Mouse (Mus musculus) small intestine, adult 2 months (tissue): ENCODE measurements around the gene Chdh. TPM values are rescaled to one million over a fixed set of nuclear protein-coding genes. Genes with fewer than 3 reads are reported as not detected.
A peak's percentile ranks its signal among the peaks of the same experiment; 100 is the strongest.

Experiments used
- H3K27ac ChIP-seq: fragments of 200-500 bp; 2 replicates; pipeline ENCODE4 v1.5.1; 2012; ENCODE audit warnings: low read depth, low read length, control low read depth, inconsistent platforms; ENCODE audit not compliant: insufficient read depth
- H3K27me3 ChIP-seq: fragments of 200-500 bp; 2 replicates; pipeline ENCODE4 v1.6.1; 2012; ENCODE audit warnings: mild to moderate bottlenecking, moderate library complexity, low read length, inconsistent platforms; ENCODE audit not compliant: control insufficient read depth, insufficient read depth
- H3K36me3 ChIP-seq: fragments of 200-500 bp; 2 replicates; pipeline ENCODE4 v1.6.1; 2012; ENCODE audit warnings: mild to moderate bottlenecking, low read length, control low read depth, inconsistent platforms; ENCODE audit not compliant: control insufficient read depth, insufficient read depth
- H3K4me1 ChIP-seq: fragments of 200-500 bp; 2 replicates; pipeline ENCODE4 v1.6.1; 2012; ENCODE audit warnings: low read length, inconsistent platforms, mixed read lengths; ENCODE audit not compliant: control insufficient read depth, insufficient read depth, insufficient read length
- H3K4me3 ChIP-seq: fragments of 200-500 bp; 2 replicates; pipeline ENCODE4 v1.5.1; 2012; ENCODE audit warnings: low read depth, mild to moderate bottlenecking, control low read depth, inconsistent platforms, low read length, moderate library complexity
- CTCF ChIP-seq: fragments of 200-500 bp; IDR thresholded peaks from 2 replicates; pipeline ENCODE4 v1.5.1; 2012; ENCODE audit warnings: low read depth, mild to moderate bottlenecking, control low read depth, inconsistent platforms, low read length, moderate library complexity, mixed read lengths; ENCODE audit not compliant: insufficient replicate concordance, insufficient read length; ENCODE audit errors: extremely low read depth
- POLR2A ChIP-seq: fragments of 200-500 bp; IDR thresholded peaks from 2 replicates; pipeline ENCODE4 v1.6.1; 2012; ENCODE audit warnings: low read depth, mild to moderate bottlenecking, control low read depth, inconsistent platforms, low read length, moderate library complexity
- WGBS: fragments of 180-500 bp; shearing (Covaris S2); methylation state at CpG from one replicate; pipeline ENCODE4 v1.1.7; 2018; 5-methylcytosine and 5-hydroxymethylcytosine counted together
- polyA plus RNA-seq: library from polyadenylated mRNA; depleted of rRNA; stranded (reverse); fragments of >200 nt; gene quantifications from 2 replicates; pipeline ENCODE4 v1.2.3, GENCODE M21; 2012

Gene Chdh
- polyA plus RNA-seq, 1 experiment = 92.0 TPM

- TF ChIP-seq CTCF (no peak), POLR2A (no peak)
- WGBS = 67% methylated on average over 9 of the region's 9 CpGs
- Histone ChIP-seq H3K36me3 (peaks cover 14% of the 10 kb centered on the region), H3K27ac (no peak overlapping the region), H3K4me3 (no peak overlapping the region), H3K4me1 (peaks cover 34% of the 10 kb centered on the region), H3K27me3 (no peaks in the 10 kb centered on the region)
Measured at GRCm38 (mm10) chr14:30019792-30020575, 11.2 kb downstream of the Chdh start.

GRCm38 (mm10) chr14:30022471-30022870 lies 13.6 kb downstream of the Chdh start:
- TF ChIP-seq POLR2A = no peak
- TF ChIP-seq CTCF = no peak
- H3K36me3 ChIP-seq = peaks cover 21% of the 10 kb centered on the region
- peaks cover 24% of the 10 kb centered on the region; the same call in 1 of the 2 replicates for H3K4me1 ChIP-seq
- WGBS = 89% methylated on average over 6 of the region's 6 CpGs
- no peak overlapping the region for H3K27ac ChIP-seq
- H3K4me3 ChIP-seq = no peak overlapping the region
- H3K27me3 ChIP-seq = no peaks in the 10 kb centered on the region

- Histone ChIP-seq H3K4me1 (peaks cover 8% of the 10 kb centered on the region; the same call in 1 of the 2 replicates), H3K36me3 (peaks cover 21% of the 10 kb centered on the region), H3K27me3 (no peaks in the 10 kb centered on the region), H3K27ac (no peak overlapping the region), H3K4me3 (no peak overlapping the region)
- no peak for TF ChIP-seq CTCF
- TF ChIP-seq POLR2A = no peak
- 23% methylated on average over 7 of the region's 7 CpGs for WGBS
Measured at GRCm38 (mm10) chr14:30024387-30024786, 15.6 kb downstream of the Chdh start.

- peak; percentile 58 for TF ChIP-seq CTCF
- no peak for TF ChIP-seq POLR2A
- Histone ChIP-seq H3K4me3 (no peak overlapping the region), H3K4me1 (no peaks in the 10 kb centered on the region; the same call in 1 of the 2 replicates), H3K27me3 (no peaks in the 10 kb centered on the region), H3K36me3 (peaks cover 30% of the 10 kb centered on the region), H3K27ac (no peak overlapping the region)
- WGBS = 56% methylated on average over 2 of the region's 2 CpGs
Measured at GRCm38 (mm10) chr14:30027378-30027777, 18.6 kb downstream of the Chdh start.

- Histone ChIP-seq H3K4me1 (no peaks in the 10 kb centered on the region), H3K36me3 (peaks cover 61% of the 10 kb centered on the region), H3K27ac (no peak overlapping the region), H3K4me3 (no peak overlapping the region), H3K27me3 (no peaks in the 10 kb centered on the region)
- WGBS = 74% methylated on average over 8 of the region's 8 CpGs
- TF ChIP-seq POLR2A (no peak), CTCF (no peak)
Measured at GRCm38 (mm10) chr14:30033405-30033804, 24.6 kb downstream of the Chdh start.

GRCm38 (mm10) chr14:30038431-30038830 lies 29.6 kb downstream of the Chdh start:
- Histone ChIP-seq H3K27me3 (no peaks in the 10 kb centered on the region), H3K36me3 (peaks cover 52% of the 10 kb centered on the region), H3K27ac (no peak overlapping the region), H3K4me3 (no peak overlapping the region), H3K4me1 (no peaks in the 10 kb centered on the region)
- TF ChIP-seq CTCF (no peak), POLR2A (no peak)
- 91% methylated on average over 18 of the region's 18 CpGs for WGBS

- WGBS = 67% methylated on average over 4 of the region's 4 CpGs
- Histone ChIP-seq H3K36me3 (peaks cover 42% of the 10 kb centered on the region), H3K27ac (no peak overlapping the region), H3K4me1 (no peaks in the 10 kb centered on the region), H3K4me3 (no peak overlapping the region), H3K27me3 (no peaks in the 10 kb centered on the region)
- TF ChIP-seq POLR2A (no peak), CTCF (no peak)
Measured at GRCm38 (mm10) chr14:30039413-30039812, 30.6 kb downstream of the Chdh start.
